Mouse (Mus musculus): ENCODE measurements around the gene Kctd12b.
"Not testable (repeated sequence)": the region's sequence is repeated elsewhere in the genome, so short reads cannot be mapped to it uniquely, and the experiment has no call there.

Gene Kctd12b

GRCm38 (mm10) chrX:153695782-153696395 is at the start of gene Kctd12b:
Gene Kctd12b (minus strand): TSS chrX:153696391.
- no peak for DNase-seq (ENCODE audit: extremely low spot score, low read depth, low spot score)

DNA sequence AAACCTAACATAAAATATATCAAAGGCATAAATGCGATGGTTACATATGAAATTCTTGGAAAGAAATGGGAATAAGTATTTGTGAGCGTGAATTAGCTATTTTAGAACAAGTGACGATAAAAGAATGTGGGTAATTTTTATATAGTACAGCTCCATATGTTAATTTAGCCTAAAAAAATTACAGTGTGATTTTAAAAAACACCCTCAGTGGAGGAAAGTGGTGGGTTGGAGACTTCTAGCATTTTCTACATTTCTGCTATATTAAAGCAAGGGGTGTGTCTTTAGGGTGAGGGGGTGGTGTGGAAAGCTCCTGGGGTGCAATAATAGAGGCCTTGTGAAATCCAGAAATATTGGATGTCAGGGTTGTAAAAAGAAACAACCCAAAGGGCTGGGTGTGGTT is 46.3 kb upstream of the Kctd12b start:
- no peak for DNase-seq (ENCODE audit: extremely low spot score, low read depth, low spot score)

DNA sequence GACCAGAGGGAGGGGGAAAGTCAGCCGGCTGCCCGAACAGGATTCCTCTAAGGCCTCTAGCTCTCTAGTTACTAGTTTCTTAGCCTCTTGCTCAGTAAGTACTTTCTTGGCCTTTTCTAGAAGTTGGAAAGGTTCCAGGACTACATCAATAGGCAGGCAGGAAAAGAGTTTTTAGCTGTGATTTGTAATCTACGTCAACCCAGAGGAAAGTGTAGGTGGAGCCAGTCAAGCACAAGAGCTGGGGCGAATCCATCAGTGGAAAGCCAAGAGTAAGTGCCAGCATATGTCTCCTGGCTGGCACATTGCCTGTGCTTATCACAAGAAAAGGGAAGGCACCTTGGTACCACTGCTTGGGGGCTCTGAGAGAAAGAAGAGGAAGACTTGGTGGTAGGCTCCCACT is 39.5 kb upstream of the Kctd12b start:
- DNase-seq (ENCODE audit: extremely low spot score, low read depth, low spot score): no peak

- no peak for DNase-seq (ENCODE audit: extremely low spot score, low read depth, low spot score)
Observed at GRCm38 (mm10) chrX:153724400-153724799, 28.2 kb upstream of the Kctd12b start.

DNA sequence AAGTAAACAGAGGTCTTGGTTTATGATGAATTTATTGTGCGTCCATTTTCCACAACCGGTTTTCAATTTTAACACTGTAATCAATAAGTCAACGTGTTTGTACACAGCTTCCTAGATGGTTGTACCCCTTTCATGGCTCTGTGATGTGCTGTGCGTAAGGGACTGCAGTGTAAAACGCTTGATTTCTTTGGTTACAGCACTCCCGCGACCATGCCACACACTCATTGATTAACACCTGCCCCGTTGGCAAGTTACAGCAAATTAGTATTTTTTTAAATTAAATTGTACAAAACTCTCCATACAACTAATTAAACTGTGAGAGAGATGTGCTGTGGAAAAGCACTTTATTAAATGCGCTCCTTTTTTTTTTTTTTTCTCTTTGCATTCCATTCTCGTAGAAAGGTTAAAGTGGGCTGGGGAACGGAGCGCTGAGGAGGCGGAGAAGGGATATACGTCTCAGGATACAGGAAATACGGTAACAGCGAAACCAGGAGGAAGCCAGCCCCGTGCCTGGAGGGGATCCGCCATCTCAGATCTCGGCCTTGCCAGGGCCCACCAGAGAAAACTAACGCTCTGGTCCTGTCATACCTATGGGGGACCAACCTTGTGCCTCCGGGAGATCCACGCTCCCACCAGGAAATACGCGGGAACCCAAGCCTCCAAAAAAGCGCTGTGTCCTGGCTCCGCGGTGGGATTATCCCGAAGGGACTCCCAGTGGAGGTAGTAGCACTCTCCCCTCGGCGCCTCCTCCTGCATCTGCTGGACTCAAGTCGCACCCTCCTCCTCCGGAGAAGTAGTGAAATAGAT is 27.1 kb upstream of the Kctd12b start, which contains the start of gene Nbdy:
Gene Nbdy, plus strand, starts transcription at position 481 of the 807 bp plus-strand sequence.
- no peak for DNase-seq (ENCODE audit: extremely low spot score, low read depth, low spot score)

- no peak for DNase-seq (ENCODE audit: extremely low spot score, low read depth, low spot score)
Observed at GRCm38 (mm10) chrX:153719602-153720001, 23.4 kb upstream of the Kctd12b start.

GRCm38 (mm10) chrX:153716716-153717115 is 20.5 kb upstream of the Kctd12b start:
- no peak for DNase-seq (ENCODE audit: extremely low spot score, low read depth, low spot score)

- DNase-seq (ENCODE audit: extremely low spot score, low read depth, low spot score): no peak
Observed at GRCm38 (mm10) chrX:153707735-153708134, 11.5 kb upstream of the Kctd12b start.

DNA sequence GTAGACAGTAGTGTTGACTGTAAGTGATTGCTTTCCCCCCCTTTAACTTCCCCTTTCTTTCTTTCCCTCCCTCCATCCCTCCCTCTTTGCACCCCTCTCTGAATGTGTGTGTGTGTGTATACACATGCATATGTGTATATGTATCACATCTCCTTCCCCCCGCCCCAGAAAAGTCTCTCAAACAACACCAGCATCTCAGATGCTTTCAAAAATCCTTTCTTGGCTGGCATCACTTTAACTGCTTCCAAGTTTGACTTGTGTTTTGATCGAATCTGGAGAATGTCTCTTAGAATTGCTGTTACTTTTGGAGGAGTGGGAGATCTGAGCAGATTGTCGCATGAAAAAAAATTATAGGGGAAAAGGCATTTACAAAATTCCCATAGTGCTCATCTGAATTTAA is 4.3 kb upstream of the Kctd12b start:
- no peak for DNase-seq (ENCODE audit: extremely low spot score, low read depth, low spot score)

DNA sequence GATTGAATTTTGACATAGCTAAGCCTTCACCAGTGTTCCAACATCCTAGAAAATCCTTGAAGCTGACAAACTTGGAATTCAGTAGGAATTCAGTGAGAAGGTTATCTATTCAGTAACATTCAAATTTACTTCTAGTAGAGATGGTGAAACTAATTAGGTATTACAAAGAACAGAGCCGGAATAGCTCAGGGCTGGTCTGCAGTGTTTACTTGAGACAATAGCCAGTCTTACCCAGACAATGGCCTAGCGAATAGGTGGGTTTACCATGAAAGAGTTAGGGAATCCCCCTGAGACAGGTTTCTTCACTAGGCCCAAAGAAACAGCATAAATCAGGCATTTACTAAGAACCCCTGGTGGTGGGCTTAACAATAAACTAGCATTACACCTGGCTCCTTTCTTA is 28.0 kb downstream of the Kctd12b start:
- not testable (repeated sequence) for DNase-seq (ENCODE audit: extremely low spot score, low read depth, low spot score)

DNA sequence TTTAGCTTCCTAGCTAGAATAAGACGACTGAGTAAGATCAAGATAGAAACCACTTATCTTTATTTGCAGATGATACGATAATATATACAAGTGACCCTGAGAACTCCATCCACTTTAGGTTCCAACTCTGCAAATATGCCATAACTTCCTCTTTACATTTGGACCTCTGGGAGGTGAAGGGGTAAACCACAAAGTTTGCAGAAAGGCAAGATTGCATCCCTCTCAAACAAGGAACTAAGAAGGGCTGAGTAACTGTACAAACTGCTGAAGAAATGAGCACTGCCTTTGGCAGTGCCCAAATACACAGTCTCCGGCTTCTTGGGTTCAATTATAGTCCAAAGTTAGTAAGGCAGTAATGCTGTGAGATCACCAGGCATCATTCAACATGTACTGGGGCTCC is 31.3 kb downstream of the Kctd12b start:
- DNase-seq (ENCODE audit: extremely low spot score, low read depth, low spot score): no peak

DNA sequence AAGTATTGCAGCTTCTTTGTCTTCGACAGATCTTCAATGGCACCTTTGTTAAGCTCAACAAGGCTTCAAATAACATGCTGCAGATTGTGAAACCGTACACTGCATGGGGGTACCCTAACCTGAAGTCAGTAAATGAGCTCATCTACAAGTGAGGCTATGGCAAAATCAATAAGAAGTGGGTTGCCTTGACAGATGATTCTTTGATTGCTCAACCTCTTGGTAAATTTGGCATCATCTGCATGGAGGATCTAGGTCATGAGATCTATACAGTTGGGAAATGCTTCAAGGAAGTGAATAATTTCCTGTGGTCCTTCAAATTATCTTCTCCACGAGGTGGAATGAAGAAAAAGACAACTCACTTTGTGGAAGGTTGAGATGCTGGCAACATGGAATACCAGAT is 39.2 kb downstream of the Kctd12b start:
- DNase-seq (ENCODE audit: extremely low spot score, low read depth, low spot score): no peak

DNA sequence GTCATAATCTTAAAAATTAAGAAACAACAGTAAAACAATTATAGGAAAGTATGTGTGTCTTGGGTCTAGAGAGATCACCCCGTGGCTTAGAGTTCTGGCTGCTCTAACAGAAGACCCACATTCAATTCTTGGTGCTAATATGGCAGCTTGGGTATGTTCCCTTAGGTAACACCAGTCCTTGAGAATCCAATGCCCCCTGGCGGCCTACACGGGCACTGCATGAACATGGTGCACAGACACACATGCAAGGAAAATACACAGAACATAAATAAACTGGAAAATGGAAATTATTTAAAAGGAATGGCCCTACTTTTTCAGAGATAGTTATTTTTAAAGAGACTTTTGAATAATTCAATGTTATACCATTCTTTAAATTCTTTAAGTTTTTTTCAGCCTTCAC is 55.6 kb downstream of the Kctd12b start:
- no peak for DNase-seq (ENCODE audit: extremely low spot score, low read depth, low spot score)

DNA sequence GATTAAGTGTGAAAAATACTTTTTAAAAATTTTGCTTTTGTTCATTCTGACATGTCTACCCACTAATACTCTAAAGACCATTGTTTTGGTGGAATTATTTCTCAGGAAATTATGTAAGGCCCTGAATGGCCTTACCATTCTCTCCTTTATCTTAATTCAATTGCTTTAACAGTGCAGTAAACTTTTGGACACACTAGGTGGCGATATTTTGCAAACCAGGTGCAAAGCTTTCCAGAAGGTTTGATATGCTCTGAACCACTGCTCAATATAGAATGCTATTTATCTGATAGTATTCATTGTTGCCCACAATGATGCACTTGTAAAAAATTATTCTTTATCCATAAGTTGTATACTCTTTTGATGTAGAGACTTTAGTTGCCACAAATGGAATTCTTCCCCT is 59.9 kb downstream of the Kctd12b start:
- no peak for DNase-seq (ENCODE audit: extremely low spot score, low read depth, low spot score)
